Mouse (Mus musculus) forebrain, embryonic 13.5 days (tissue): ENCODE measurements at regions not wholly inside any gene's neighbourhood (a gene's known extent, or its start where the extent isn't known, plus 50 kb on each side); places are given as distances from the start of the nearest gene placed in this dataset.

Source experiments
- ATAC-seq: fragments of 200-750 bp; cut with Nextera tagmentation; 2 replicates; pipeline ENCODE4 v1.8.0; 2017
- H3K27ac ChIP-seq: fragments of 300-500 bp; sonication (generic); 2 replicates; pipeline ENCODE4 v1.5.1; 2015; ENCODE audit warnings: inconsistent platforms, mild to moderate bottlenecking, moderate library complexity
- H3K27me3 ChIP-seq: fragments of 300-500 bp; sonication (generic); 2 replicates; pipeline ENCODE4 v1.6.1; 2015; ENCODE audit warnings: mild to moderate bottlenecking, inconsistent platforms
- H3K36me3 ChIP-seq: fragments of 300-500 bp; sonication (generic); 2 replicates; pipeline ENCODE4 v1.6.1; 2015; ENCODE audit warnings: mild to moderate bottlenecking, inconsistent platforms; ENCODE audit not compliant: poor library complexity, severe bottlenecking
- H3K4me1 ChIP-seq: fragments of 300-500 bp; sonication (generic); 2 replicates; pipeline ENCODE4 v1.6.1; 2015; ENCODE audit warnings: inconsistent platforms
- H3K4me2 ChIP-seq: fragments of 300-500 bp; sonication (generic); 2 replicates; pipeline ENCODE4 v1.6.1; 2015; ENCODE audit warnings: inconsistent platforms, mild to moderate bottlenecking, moderate library complexity
- H3K4me3 ChIP-seq: fragments of 300-500 bp; sonication (generic); 2 replicates; pipeline ENCODE4 v1.5.1; 2015; ENCODE audit warnings: mild to moderate bottlenecking, inconsistent platforms
- H3K9ac ChIP-seq: fragments of 300-500 bp; sonication (generic); 2 replicates; pipeline ENCODE4 v1.6.1; 2015; ENCODE audit warnings: mild to moderate bottlenecking, inconsistent platforms
- H3K9me3 ChIP-seq: fragments of 300-500 bp; sonication (generic); replicated peaks from 2 replicates; pipeline ENCODE4 v1.6.1; 2016; ENCODE audit warnings: inconsistent platforms
- WGBS: fragments of 180-500 bp; shearing (Covaris S2); methylation state at CpG from one replicate; pipeline ENCODE4 v1.1.7; 2015; 5-methylcytosine and 5-hydroxymethylcytosine counted together

- no peaks in the 10 kb centered on the region for H3K4me1 ChIP-seq
- no peak overlapping the region for H3K4me3 ChIP-seq
- no peaks in the 10 kb centered on the region for H3K27me3 ChIP-seq
- no peak overlapping the region for H3K4me2 ChIP-seq
- H3K9me3 ChIP-seq, result no peaks in the 10 kb centered on the region
- H3K36me3 ChIP-seq, result no peaks in the 10 kb centered on the region
- no peak overlapping the region for H3K9ac ChIP-seq
- H3K27ac ChIP-seq, result no peak overlapping the region
- ATAC-seq, result no peak
Measured at GRCm38 (mm10) chr17:61520087-61520486, 1361.0 kb downstream of the Efna5 start.

DNA sequence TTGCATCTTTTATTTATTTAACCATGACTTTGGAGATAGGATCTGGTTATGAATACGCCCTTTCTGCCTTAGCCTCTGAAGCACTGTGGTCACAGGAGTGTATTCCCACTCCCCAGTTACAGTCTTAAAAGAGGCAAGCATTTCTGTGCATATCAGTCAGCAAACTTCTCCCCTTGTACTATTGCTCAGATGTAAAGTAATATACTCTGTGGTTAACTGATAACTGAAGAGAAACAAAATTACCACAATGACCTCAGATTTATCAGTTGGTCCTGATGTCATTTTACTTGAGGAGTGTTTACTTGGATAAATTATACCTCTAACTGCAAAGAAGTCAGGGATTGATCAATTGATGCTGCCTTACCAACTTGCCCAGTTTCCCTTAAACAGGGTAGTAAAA, 1366.1 kb downstream of the Efna5 start:
- Histone ChIP-seq H3K4me2 (no peak overlapping the region), H3K36me3 (no peaks in the 10 kb centered on the region), H3K27me3 (no peaks in the 10 kb centered on the region), H3K4me3 (no peak overlapping the region), H3K9me3 (no peaks in the 10 kb centered on the region), H3K27ac (no peak overlapping the region), H3K4me1 (no peaks in the 10 kb centered on the region), H3K9ac (no peak overlapping the region)
- 79% methylated on average over 1 of the region's 1 CpGs for WGBS
- no peak for ATAC-seq

DNA sequence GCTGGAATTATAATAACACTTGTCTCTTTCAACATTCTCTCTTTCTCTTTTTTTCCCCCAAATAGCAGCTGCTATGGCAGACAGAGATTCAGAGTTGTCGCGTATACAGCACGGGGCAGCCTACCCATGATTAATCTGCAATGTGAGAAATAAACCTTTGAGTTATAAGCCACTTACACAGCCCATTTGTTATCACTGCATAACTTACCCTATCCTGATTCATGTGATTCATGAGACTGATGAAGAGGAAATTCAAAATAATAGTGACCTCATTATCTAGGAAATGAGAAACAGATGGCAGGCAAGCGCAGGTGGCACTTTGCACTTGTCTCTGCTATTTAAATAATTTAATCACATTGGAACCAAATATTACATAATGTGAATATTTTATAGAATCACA, 1367.7 kb downstream of the Efna5 start:
- Histone ChIP-seq H3K4me2 (no peak overlapping the region), H3K36me3 (no peaks in the 10 kb centered on the region), H3K9me3 (no peaks in the 10 kb centered on the region), H3K9ac (no peak overlapping the region), H3K4me3 (no peak overlapping the region), H3K4me1 (no peaks in the 10 kb centered on the region), H3K27me3 (no peaks in the 10 kb centered on the region), H3K27ac (no peak overlapping the region)
- peak; percentile 95 for ATAC-seq
- WGBS, result 44% methylated on average over 4 of the region's 4 CpGs

DNA sequence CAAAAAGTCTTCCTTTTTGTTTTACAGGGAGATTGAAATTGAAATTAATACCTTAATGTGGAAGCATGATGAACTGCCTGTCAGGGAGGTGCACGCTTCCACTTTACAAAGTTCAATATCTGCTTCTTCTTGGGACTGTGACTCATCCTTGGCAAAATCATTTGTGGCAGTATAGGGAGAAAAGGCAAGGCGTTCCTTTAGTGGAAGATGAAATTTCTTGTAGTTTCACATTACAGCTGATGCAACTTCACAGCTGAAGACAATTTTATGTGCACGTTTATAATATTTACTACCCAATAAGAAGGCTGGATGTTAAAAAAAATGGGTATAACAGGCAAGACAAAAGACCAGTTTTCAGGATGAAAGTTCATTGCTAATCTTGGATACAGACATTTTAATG, 1385.9 kb downstream of the Efna5 start:
- no peak overlapping the region for H3K4me3 ChIP-seq
- H3K27me3 ChIP-seq, result no peaks in the 10 kb centered on the region
- H3K36me3 ChIP-seq, result no peaks in the 10 kb centered on the region
- H3K4me2 ChIP-seq, result no peak overlapping the region
- no peak overlapping the region for H3K9ac ChIP-seq
- no peaks in the 10 kb centered on the region for H3K4me1 ChIP-seq
- 82% methylated on average over 3 of the region's 3 CpGs for WGBS
- no peaks in the 10 kb centered on the region for H3K9me3 ChIP-seq
- H3K27ac ChIP-seq, result no peak overlapping the region
- ATAC-seq, result no peak

DNA sequence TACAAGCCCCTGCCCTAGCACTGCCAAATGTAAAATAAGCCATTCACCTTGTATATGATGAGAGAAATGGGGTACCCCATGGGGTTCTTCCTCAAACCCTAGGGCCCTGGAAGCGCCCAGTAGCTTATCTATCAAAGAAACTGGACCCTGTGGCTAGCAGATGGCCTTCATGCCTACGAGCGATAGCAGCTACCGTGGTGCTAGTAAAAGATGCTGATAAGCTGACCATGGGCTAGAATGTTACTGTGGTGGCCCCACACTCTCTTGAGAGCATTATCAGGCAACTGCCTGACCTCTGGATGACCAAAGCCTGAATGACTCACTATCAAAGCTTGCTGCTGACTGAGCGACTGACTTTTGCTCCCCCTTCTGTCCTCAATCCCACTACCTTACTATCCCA, 1403.7 kb downstream of the Efna5 start:
- Histone ChIP-seq H3K9ac (no peak overlapping the region), H3K4me2 (no peak overlapping the region), H3K36me3 (no peaks in the 10 kb centered on the region), H3K4me3 (no peak overlapping the region), H3K27ac (no peak overlapping the region), H3K4me1 (no peaks in the 10 kb centered on the region), H3K27me3 (no peaks in the 10 kb centered on the region), H3K9me3 (peaks cover 23% of the 10 kb centered on the region)
- WGBS, result 93% methylated on average over 5 of the region's 5 CpGs
- ATAC-seq, result no peak

DNA sequence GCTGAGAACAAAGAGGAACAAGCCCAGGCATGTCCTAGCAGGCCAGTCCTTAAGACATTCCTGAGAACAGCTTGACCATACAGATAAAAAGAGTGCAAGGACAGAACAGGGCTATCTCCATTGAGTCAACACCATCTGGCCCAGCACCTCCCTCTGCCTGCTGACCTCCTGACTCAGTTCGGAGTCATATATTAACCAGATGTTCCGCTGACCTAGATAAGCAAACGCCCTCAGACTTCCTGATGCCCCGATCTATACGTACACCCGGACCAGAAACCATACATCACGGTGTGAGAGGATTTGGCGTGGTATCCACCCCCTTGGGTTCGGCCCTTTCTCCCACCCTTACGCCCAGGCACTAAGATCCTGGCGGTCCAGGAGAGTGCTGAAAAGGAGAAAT, 1406.7 kb downstream of the Efna5 start:
- no peaks in the 10 kb centered on the region for H3K4me1 ChIP-seq
- H3K9ac ChIP-seq, result no peak overlapping the region
- no peaks in the 10 kb centered on the region for H3K36me3 ChIP-seq
- no peak overlapping the region for H3K4me3 ChIP-seq
- no peak overlapping the region for H3K27ac ChIP-seq
- H3K9me3 ChIP-seq, result peaks cover 7% of the 10 kb centered on the region
- WGBS, result 95% methylated on average over 11 of the region's 11 CpGs
- H3K27me3 ChIP-seq, result no peaks in the 10 kb centered on the region
- no peak overlapping the region for H3K4me2 ChIP-seq
- no peak for ATAC-seq

DNA sequence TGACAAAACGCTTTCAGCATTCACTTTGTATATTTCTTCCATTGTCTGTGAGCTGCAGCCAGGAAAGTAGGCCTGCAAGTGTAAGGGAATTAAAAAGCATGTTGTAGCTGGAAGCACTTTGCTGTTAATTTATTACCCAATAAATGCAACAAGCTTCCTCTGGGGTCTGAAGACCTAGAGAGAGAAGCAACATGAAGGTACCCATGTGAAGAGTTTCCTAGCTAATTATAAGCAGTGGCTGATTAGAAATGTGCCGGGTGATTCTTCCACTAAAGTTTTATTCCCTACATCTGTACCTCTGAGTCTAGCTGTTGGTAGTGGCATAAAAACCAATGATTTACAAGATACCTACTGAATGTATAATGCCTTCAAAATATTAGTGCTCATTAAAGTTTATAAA, 1428.2 kb downstream of the Efna5 start:
- Histone ChIP-seq H3K4me1 (no peaks in the 10 kb centered on the region), H3K27ac (no peak overlapping the region), H3K9me3 (no peaks in the 10 kb centered on the region), H3K9ac (no peak overlapping the region), H3K4me3 (no peak overlapping the region), H3K27me3 (no peaks in the 10 kb centered on the region), H3K36me3 (no peaks in the 10 kb centered on the region), H3K4me2 (no peak overlapping the region)
- 72% methylated on average over 2 of the region's 2 CpGs for WGBS
- ATAC-seq, result no peak

- no peak for ATAC-seq
- no peaks in the 10 kb centered on the region for H3K9me3 ChIP-seq
- WGBS, result 83% methylated on average over 8 of the region's 8 CpGs
Measured at GRCm38 (mm10) chr17:61426846-61427245, 1454.3 kb downstream of the Efna5 start.

More at GRCm38 (mm10) chr17:61426846-61427245, 1454.3 kb downstream of the Efna5 start:
- H3K4me1 ChIP-seq, result no peaks in the 10 kb centered on the region
- H3K36me3 ChIP-seq, result no peaks in the 10 kb centered on the region
- H3K9ac ChIP-seq, result no peak overlapping the region
- no peak overlapping the region for H3K27ac ChIP-seq
- no peaks in the 10 kb centered on the region for H3K27me3 ChIP-seq
- no peak overlapping the region for H3K4me2 ChIP-seq
- no peak overlapping the region for H3K4me3 ChIP-seq
